Mouse (Mus musculus) kidney, adult 8-10 months (tissue): ENCODE measurements around the gene St6galnac3.

Source experiments
- DNase-seq, 2 experiments: peaks; one replicate each; pipeline ENCODE4 v3.0.0; 2022

Gene St6galnac3

DNA sequence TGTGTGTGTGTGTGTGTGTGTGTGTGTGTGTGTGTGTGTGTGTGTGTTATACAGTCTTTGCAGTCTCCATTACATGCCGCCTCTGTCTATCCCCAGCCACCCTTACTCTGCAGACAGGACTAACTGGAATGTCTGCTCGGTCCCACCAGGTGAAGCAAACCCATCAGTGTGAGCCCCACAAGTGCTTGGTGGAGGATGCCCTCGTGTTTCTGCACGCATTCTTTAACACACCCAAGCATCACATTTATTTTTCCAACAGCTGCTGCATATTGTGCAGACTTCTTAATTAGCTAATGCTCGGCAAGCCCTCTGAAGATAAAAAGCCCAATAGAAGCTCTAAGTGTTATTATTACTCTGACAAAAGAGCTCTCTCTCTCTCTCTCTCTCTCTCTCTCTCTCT, 268.7 kb downstream of the St6galnac3 start:
- DNase-seq: no peak

DNA sequence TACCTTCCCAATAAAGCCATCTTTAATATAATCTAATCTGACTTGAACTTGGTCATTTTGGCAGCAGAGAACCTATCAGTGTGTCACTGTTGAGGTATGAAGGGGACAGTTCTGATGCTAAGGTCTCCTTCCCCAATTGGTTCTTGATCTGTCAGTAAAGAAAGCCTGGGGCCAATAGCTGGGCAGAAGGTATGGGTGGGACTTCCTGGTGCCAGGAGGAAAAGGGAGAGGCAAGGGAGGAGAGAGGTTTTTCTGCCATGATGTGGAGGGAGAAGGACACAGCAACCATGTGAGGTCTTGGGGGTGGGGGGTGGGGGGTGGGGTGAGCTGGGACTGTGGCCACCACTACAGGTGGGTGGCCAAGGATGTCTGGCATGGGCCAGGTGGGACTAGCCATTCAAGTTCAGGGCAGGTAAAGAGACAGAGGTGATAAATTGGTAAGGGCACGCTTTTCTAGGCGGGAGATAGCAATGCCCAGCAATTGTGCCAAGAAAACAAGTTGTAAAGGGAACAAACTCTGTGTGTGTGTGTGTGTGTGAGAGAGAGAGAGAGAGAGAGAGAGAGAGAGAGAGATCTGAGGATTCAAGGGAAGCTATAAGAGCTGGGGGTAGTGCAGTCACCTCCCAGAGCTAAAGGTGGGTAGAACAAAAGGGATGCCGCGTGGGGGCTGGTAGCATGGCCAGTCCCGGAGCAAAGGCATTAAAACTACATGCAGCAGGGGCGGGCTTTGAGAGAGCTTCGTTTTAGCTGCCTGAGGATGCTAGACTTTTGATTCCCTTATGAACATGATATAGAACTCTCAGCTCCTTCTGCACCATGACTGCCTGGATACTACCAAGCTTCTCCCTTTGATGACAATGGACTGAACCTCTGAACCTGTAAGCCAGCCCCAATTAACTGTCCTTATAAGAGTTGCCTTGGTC, 271.6 kb downstream of the St6galnac3 start:
- no peak for DNase-seq

DNA sequence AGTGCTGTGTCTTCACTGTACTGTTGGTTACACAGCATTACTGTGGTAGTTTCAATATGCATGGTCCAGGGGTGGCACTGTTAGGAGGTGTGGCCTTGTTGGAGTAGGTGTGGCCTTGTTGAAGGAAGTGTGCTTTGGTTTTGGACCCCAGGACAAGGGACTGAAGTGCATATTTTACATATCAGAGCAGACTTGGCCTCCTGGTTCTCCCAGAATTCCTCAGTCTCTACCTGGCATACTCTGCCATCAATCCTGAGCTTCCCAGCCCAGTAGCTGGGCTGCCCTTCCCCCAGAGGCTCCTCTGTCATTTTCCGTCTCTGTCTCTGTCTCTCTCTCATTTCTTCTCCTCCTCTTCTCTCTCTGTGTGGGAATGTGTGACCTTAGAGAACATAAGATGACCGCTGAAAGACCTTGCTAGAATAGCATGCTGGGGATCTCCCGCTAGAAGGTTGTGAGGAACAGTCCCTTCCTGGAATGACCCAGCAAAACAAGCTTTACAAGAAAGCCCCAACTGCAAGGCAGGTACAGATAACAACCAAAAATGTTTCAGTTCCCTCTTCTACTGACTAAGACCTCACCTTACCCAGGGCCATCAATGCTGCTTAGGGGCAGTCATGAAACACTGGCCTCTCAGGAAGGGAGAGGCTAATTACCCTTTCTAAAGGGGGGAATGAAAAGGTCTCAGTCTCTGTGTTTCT, 272.5 kb downstream of the St6galnac3 start:
- no peak for DNase-seq

DNA sequence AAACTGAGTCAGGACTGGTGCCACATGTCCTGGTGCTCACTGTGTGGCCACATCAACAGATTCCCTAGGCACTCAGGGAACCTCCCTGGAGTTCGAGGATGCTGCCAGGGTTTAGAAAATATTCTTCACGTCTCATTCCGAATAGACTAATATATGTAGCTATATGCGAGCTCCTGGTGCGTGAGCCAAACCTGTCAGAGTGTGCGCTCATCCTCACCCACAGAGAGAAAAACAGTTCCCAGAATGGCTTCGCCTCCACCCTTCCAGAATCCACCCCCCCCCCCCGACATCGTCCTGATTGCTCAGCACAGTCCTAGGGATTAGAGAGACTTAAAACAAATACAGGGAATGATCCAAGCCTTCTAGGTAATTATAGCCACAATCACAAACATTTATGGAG, 283.6 kb downstream of the St6galnac3 start:
- DNase-seq: no peak

DNA sequence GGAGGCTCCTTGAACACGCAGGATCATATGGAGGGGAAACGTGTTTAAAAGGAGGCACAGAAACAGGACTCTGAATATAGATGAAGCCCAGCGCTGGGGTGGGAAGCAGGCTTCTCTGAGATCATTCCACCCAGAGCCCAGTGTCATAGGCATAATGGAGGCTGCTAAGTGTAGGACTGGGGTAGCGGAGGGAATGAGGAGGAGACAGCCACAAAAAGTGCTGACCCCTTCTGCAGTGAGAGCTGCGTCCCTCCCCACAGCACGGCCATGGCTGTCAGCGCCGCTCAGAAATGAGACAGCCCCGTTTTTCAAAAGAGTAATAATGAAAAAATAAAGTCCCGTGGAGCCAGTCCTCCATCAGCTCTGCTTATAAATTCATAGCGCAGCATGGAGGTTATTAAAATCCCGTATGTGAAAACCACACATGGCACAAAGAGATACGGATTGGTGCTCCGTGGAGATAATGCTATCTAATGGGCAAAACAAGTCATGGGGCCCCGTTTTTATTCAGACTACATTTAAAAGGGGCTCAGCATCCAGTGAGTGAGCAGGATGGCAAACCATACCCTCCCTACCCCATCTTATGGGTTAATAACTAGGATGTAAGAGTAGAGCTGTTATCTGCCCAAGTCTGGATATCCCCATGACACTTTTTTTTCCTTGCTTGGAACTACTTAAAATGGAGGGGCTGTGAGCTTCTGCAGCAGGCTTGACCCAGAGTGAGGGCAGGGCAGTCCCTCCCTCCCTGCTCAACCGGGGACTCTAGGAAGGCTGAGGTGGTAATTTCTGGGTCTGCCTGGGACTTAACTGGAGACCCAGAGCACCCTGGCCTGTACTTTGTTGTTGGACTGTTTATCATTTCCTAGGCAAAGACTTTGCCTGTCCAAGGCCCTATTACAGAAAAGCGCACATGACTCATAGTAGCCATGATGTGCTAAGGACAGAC, 288.6 kb downstream of the St6galnac3 start:
- no peak for DNase-seq

DNA sequence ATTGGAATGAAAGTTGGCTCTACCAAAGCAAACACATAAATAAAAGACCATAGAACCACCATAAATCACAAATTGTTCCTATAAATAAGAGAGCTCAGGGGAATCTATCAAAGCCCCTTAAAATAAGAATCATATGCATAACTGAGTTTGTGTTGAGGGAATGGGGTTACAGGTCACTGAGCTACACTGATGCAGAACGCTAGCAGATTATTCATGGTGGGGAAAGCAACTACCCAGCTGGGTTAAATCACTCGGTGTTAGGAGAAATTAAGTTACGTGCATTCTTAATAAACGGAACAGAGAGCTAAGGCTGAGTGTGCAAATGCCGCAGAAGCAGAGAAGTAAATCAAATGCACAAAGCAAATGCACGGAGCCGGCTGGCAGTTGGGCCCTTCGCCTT, 292.0 kb downstream of the St6galnac3 start:
- no peak for DNase-seq

DNA sequence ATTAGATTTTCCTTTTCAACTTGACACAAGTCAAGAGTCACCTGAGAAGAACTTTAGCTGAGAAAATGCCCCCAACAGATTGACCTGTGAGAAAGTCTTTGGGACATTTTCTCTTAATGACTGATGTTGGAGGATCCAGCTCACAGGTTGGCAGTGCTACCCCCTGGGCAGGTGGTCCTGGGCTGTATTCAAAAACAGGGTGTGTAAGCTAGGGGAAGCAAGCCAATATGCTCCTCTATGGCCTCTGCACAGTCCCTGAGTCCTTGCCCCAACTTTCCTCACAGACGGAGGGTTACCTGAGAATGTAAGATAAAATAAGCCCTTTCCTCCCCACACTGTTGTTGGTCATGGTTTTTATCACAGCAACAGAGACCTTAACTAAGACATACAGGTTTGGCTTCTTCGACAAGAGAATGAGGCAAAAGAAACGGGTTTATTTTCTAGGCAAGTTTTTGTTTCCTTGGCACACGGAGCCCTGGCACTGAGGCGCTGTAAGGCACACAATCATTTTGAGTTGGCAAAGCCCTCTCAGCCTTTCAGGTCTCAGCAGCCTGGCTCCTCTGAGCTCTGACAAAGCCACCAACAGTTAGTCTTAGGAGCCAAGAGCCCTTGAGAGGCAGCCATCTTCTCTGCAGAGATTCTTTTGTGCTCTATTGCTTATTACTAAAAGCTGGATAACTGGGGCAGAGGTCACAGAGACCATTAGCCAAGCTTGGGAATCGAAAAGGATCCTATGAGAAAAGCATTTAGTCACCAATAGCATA, 292.7 kb downstream of the St6galnac3 start:
- DNase-seq: no peak

DNA sequence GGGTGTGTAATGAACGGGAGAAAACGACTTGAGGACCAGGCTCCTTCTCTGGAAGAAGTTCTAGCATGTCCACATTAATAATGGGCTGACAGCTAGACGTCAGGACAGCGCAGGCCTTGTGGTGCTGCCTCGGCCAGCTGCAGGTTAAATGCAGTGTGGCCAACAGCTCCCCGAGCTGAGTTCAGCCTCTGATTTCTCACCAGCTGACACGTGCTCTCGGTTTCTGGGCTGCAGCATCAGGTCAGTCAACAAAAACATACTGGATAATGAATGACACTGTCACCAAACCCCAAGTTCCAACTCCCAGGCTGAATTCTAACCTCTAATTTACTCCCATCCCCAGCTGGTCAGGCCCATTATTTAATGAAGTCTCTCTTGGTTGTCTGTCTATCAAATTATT, 295.1 kb downstream of the St6galnac3 start:
- DNase-seq: no peak

DNA sequence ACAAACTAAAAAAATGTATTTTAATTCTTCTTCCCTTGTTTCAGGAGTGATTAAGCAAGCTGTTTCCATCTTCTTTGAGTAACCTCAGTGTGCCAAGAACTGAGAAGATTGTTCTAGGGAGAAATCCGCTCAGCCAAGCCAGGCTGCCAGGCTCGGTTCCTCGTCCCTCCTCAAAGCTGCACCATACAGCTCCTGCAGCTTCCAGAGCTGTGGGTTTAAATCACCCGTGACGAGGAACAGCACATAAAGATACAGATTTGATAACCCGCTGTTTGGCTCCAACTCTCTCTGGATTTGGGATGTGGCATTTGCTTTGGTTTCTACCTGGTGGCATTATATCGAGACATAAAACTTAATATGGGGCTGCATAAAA, 303.1 kb downstream of the St6galnac3 start:
- DNase-seq: no peak

DNA sequence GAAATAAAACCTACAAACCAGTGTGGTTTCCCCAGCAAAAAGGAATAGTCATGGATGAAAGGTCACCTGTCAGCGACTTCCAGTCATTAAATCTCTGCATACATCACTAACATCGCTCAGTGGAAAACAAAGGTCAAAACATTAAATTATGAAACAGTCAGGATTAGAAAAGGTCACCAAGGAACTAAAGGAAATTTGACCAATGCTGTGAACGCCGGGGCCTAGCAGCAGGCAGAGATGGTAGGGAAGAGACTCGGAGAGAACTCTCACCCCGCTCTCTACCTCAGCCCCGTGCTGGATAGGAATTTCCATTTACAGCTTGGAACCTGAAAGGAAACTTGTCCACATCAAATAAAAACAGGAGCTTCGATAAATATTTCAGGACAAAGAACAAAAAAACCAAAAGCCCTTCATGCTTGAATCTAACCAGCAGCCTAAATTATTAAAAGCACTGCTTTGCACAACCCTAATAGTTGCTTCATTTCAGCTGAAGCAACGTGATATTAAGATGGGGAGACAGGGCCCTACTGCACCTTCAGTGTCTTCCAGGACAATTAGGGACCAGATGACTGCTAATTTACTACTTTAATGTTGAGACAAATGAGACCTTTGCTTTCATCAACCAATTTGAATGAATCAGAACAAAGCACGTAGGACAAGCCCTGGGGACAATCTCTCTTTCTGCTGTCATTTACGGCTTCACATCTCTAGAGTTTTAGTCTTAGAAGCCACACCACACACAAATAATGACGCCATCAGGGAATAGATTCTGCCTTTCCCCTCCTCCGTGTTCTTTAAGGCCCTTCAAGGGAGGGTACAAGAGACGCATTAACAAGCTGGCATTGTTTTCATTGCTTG, 303.7 kb downstream of the St6galnac3 start:
- no peak for DNase-seq

DNA sequence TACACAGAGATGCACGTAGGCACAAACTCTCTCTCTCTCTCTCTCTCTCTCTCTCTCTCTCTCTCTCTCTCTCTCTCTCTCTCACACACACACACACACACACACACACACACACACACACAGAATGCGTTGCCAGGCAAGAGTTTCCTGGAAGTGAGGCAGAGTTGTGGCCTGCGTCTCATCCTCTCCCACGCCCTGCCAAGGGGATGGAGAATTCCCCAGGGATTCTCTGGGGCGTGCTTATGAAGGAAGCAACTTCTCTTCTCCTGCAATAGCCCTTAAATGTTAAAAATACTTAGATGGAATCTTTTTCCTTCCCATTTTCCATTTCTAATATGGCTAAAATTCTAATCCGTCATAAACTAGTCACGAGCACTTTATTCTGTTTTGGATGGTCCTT, 305.6 kb downstream of the St6galnac3 start:
- DNase-seq: peak; percentile 15 to 20

DNA sequence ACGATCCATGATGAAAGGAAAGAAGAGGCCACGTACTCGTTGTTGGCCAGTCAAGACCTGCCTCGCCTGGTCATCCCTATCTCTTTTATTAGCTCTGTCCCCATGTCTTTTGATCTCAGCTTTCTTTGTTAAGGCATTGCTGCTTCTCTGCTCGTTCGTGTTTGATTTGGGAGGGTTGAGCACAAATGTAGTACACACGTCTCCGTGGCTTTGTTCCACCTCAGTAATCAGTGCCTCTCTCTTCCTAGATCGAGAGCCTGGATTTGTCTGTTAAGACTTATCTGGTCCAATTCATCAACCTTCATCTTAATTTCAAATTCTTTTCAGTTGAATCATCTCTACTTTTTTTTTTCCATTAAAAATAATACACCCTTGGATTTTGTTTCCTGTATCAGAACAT, 308.0 kb downstream of the St6galnac3 start:
- no peak for DNase-seq

DNA sequence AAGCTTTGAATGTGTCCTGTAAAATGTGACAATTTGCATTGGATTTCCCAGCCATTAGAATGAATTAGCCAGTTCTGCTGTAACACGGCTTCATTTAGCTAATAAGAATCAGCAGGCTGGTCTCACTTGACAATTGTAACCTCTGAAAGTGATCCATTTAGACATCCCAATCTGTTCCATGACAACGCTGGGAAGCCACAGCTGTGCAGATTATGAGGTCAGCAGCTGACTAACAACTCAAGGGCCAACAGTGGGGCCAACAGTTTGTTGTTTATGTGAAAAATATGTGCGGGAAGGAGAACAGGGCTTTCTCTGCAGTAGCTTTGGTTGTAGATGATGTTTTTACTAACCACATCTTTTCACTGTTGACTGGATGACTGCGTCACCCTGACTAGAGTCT, 308.6 kb downstream of the St6galnac3 start:
- DNase-seq: no peak

DNA sequence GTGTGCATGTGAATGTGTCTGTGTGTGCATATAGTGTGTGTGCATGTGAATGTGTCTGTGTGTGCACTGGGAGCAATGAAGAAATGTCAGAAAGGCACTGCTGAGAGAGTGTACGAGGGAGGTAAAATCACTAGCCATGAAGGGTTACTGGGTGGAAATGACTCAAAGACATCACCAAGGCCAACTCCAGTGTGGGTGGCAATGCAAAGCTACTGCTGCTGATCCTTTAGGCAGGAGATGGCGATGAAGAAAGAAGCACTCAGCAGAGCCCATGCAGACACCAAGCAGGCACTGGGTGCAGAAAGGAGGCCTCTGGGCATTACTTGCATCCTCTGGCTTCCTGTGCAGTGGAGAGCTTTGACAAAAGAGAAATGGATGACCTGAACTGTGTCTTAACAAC, 310.8 kb downstream of the St6galnac3 start:
- no peak for DNase-seq

DNA sequence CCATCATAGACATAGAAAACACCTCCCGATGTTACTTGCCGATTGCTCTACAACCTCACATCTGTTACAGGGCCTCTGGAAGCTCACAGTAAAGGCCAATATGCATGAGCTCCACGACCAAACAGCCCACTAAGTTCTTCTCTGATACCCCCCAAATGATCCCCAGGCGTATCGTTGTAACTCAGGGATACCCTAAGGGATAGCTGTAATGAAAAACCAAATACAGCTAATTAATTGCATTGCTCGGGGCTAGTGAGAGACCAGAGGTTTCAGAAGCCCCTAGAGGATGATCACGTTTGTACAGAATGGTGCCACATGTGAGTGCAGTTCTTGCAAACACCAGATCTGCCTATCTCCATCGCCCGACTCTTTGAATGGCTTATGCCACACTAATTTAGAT, 315.7 kb downstream of the St6galnac3 start:
- no peak for DNase-seq

DNA sequence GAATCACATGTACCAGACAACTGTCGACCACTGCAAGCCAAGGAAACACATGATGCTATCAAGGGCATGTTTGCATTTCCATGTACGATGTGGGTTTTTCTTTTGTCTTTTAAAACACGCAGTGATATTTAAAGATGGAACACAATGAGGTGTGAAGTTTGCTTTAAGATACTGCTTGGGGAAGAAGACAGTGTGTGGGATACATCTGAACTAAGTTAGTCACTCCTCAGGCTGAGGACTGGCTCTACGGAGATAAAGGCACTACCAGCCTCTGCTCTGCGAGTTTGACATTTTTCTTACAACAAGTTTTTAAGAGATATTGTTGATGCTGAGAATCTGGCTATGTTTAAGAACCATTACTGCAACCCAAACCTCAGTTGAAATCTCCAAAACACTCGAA, 316.6 kb downstream of the St6galnac3 start:
- no peak for DNase-seq

DNA sequence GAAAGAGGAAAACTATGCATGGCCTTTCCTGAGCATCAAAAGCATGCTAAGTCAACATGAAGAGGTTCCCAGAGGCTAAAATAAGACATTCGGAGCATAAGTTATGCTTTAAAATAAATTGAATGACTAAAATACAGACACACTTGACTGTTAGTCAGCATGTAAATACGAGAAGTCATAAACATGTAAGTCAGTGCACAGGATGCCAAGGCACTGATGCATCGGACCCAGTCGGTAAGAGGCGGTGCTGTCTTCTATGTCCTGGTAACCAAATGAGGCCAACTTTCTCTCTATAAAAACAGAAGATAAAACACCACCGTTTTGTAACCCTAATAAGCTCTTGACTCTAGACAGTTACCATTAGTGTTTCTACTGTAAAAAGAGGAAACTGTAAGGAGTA, 317.3 kb downstream of the St6galnac3 start:
- no peak for DNase-seq

DNA sequence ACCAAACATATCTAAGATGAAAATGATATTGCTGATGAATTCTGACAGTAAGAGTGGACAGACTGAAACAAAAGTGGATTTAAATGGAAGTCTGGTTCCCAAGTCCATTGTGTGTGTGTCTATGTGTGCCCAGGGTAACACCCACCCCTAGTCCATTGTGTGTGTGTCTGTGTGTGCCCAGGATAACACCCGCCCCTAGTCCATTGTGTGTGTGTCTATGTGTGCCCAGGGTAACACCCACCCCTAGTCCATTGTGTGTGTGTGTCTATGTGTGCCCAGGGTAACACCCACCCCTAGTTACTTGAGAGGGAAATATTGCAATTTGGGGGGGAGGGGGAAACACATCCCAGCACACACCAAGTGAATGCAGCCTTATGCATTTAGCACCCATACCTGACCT, 318.1 kb downstream of the St6galnac3 start:
- no peak for DNase-seq

DNA sequence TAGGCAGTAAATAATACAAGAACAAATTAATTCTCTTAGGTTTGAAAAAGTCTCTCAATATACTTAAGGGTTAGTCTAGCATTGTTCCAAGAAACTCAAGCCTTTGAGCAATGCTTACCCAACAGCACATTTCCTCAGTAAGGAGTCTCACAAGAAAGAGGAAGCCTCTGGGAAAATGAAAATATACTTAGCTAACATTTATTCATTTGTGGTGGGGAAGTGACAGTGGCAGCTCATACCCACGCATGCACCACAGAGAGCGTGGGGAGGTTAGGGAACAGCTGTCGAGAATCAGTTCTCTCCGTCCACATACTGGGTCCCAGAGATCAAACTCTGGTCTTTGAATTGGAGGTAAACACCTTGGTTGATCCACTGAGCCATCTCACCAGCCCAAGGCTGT, 318.8 kb downstream of the St6galnac3 start:
- no peak for DNase-seq

DNA sequence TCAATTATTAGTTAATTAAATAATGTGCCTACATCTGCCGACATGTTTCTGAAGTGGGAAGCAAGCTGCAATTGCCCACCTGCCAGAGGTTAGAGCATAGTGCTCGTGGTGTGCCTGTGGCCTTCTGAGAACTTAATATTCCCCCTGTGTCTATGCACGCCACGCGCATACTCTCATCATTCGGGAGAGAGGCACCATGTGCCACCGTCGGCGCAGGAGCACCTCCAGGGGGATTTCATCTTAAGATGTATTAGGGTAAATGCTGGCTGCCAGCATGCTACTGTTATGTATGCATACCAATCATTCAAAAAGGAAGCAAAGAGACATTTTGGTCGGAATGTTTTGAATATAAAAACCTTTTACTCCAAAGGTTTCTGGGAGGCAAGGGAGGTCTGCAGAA, 319.3 kb downstream of the St6galnac3 start:
- DNase-seq: no peak

DNA sequence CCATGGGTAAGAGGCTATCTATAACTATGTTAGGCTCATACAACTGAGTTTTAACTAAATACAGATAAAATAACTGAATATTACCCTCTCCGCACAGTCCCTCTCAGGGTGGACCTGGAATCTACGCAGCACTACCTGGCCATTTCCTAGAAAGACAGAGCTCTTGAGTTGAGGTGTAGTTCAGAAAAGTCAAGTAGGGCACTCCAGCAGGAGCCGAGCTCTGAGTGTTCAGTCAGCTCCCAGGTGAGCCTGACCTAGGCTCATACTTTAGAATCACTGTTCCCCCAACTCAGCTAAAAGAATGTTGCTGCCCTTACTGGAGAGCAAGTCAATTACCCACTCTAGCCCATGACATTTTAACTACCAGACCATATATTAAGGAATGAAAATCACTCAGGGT, 324.7 kb downstream of the St6galnac3 start:
- no peak for DNase-seq

DNA sequence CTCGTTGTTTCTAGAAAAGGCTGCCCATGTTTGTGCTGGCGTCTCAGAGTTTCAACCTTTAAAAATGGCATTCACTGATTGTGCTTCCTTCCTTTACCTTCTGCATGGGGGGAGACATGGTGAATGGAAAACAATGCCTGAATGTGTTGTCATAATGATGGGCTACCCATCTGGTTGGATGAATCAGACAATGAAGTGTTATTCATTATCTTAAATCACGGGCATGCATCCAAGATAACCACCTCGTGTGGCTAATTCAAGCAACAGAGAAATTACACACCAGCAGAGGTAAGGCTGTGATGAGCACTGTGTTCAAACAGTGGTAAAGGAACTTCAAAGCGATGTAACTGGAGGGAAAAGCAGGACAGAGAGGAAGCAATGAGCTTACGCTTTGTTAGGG, 325.4 kb downstream of the St6galnac3 start:
- no peak for DNase-seq
